Mouse (Mus musculus) mouse embryonic stem cell (cell line): ENCODE measurements around the gene 1700001J03Rik.
"Not testable (repeated sequence)": the region's sequence is repeated elsewhere in the genome, so short reads cannot be mapped to it uniquely, and the experiment has no call there.

Source experiments
- in situ Hi-C, 2 experiments: fragments of 300-500 bp; cut with MboI; formaldehyde crosslinking; loops; 1 replicate in 1 of 2; 3 replicates in 1 of 2; pipeline ENCODE4 v1.14.3; 2019 to 2020; ENCODE audit warnings: low sequenced_read_pairs in 2 of 2, low pct_unique_long_range_greater_than_20kb in 1 of 2, mixed read lengths in 1 of 2; ENCODE audit not compliant: unreplicated experiment in 1 of 2

1700001J03Rik gene

DNA sequence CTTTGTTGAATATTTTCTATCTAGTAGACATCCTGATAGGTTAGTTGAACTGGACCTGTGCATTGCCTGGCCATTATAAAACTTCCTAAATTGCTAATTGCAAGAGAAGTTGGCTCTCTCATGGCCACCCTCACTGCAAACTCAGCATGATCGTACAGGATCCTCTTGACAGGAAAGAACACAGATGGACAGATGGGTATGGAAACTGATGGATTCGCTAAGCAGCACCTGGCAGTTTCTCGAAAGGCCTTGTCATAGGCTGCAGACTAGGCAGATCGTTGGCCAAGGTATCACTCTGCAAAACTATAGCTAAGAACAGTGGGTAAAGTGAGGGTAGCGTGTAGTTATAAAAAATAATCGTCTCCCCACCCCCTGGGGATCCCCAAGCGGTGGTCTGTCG is 8.3 kb upstream of the 1700001J03Rik start:
- in situ Hi-C loops = no loop called here

- in situ Hi-C loops = no loop called here
These were observed 5.6 kb upstream of the 1700001J03Rik start for GRCm38 (mm10) chr5:146190501-146191269.

DNA sequence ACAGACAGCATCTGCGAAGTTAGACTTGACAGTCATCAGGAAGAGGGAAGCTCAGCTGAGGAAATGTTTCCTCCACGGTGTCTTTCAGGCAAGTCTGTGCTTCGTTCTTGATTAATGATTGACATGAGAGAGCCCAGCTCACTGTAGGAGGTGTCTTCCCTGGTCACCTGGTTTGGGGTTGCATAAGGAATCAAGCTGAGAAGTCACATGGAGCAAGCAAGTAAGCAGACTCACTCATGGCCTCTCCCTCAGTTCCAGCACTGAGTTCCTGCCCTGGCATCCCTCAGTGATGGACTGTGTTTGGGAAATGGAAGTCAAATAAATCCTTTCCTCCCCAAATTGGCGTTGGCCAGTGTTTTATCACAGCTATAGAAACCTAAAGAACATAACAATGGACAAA is 5.0 kb upstream of the 1700001J03Rik start:
- in situ Hi-C loops = no loop called here

DNA sequence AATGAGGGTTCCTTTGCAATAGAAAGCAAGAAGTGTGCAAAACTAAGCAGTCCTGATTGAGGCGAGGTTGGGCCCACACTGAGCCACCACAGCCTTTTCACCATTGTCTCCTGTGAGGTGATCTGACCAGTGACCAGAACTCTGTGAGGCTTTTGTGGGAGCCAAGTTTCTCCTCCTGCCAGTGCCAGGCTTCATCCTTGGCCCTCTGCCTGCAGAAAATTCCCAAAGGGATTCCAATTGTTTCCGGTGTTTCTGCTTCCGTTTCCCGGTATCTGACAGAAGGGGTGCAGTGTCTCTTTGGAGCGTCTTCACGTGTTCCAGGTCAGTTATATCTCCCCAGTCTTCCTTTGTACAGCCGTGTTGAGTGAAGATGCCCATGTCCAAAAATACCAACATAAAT is 3.6 kb upstream of the 1700001J03Rik start:
- in situ Hi-C loops = no loop called here

- in situ Hi-C loops = no loop called here
These were observed 3.0 kb upstream of the 1700001J03Rik start for GRCm38 (mm10) chr5:146188144-146188543.

DNA sequence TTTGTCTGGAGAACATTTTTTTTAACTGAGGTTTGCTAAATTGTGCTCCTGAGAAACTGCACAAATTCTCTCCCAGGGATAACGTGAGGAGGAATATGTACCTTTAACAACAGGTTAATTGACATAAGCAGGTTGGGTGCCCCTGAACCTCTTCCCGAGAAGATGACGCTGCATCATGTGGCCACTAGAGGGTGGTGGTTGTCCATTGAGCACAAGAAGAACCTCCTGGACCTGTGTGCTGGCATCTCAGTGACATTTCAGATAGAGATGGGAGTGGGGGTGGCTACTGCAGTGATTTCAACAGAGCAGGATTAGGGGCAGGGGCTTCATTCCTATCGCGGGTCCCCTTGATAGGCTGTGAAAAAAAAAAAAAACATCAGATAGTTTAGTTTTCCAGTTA is 2.3 kb upstream of the 1700001J03Rik start:
- in situ Hi-C loops = not testable (repeated sequence)

DNA sequence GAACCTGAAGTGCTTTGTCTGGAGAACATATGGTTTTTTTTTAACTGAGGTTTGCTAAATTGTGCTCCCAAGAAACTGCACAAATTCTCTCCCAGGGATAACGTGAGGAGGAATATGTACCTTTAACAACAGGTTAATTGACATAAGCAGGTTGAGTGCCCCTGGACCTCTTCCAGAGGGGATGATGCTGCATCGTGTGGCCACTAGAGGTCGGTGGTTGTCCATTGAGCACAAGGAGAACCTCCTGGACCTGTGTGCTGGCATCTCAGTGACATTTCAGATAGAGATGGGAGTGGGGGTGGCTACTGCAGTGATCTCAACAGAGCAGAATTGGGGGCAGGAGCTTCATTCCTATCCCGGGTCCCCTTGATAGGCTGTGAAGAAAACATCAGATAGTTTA is 12.4 kb downstream of the 1700001J03Rik start:
- in situ Hi-C loops = not testable (repeated sequence)

GRCm38 (mm10) chr5:146170621-146171020 is 14.5 kb downstream of the 1700001J03Rik start, which contains the start of gene Gm6309:
TSS of gene Gm6309 (minus strand) at chr5:146170721.
- in situ Hi-C loops = not testable (repeated sequence)

- in situ Hi-C loops = not testable (repeated sequence)
These were observed 24.7 kb downstream of the 1700001J03Rik start, which contains the start of gene Gm5565 for GRCm38 (mm10) chr5:146160439-146160838. TSS of gene Gm5565 (minus strand) at chr5:146160539.

DNA sequence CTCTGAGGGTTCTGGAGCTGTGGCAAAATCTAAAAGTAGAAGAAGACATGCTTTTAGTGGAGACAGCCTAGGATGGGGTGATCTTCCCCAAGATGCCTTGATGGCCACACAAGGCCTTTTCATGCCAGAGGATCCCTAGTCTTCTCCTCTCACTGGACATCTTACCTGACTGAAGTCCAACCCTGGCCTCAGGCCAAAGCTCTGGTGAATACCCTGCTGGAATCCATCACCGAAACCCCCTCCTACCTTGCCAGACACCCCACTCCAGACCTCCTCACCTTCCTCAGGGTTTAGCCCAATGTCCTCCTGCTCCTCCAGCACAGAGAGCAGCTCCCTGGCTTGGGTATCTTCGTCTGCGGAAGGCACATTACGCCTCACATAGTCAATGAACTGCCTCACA is 26.8 kb downstream of the 1700001J03Rik start:
- in situ Hi-C loops = not testable (repeated sequence)

GRCm38 (mm10) chr5:146150454-146150853 is 34.6 kb downstream of the 1700001J03Rik start:
- in situ Hi-C loops = no loop called here

GRCm38 (mm10) chr5:146147903-146148302 is 37.2 kb downstream of the 1700001J03Rik start:
- in situ Hi-C loops = no loop called here
